ENCODE assay signal across 7 mouse cellular contexts in genomic region chr8:107424597-107425229, GRCm38 (mm10). TPM values are rescaled to one million over a fixed set of nuclear protein-coding genes. Genes with fewer than 3 reads are reported as not detected.
A peak's percentile ranks its signal among the peaks of the same experiment; 100 is the strongest.
DNase-seq lines count a peak whose midpoint lies in the region; ATAC-seq lines count a peak whose summit lies in the region.

Gene Nob1 (minus strand): TSS chr8:107425051.

- peak; percentile 99 for DNase-seq in adrenal gland, postnatal 10 days
- DNase-seq in embryonic facial prominence, embryonic 10.5 days (ENCODE audit: low spot score): peak; percentile 98
- DNase-seq in kidney, adult 11 months: peak; percentile 94
- peak; percentile 100 for DNase-seq in limb, embryonic 10.5 days (ENCODE audit: low spot score)
- peak; percentile 95 for DNase-seq in spleen, adult 12 weeks (ENCODE audit: low spot score)

- peaks cover 39% of the 10 kb centered on the region for H3K36me3 ChIP-seq in embryonic facial prominence, embryonic 10.5 days (replicated peaks)
- H3K36me3 ChIP-seq in limb, embryonic 10.5 days: peaks cover 36% of the 10 kb centered on the region
- H3K36me3 ChIP-seq in midbrain, embryonic 13.5 days: peaks cover 29% of the 10 kb centered on the region

- peak; percentile 97 for ATAC-seq in granulocyte monocyte progenitor cell, adult 5-6 weeks (replicated peaks; ENCODE audit: poor library complexity, severe bottlenecking)
- peak; percentile 100 for ATAC-seq in midbrain, embryonic 13.5 days

- H3K4me1 ChIP-seq in embryonic facial prominence, embryonic 10.5 days: peaks cover 17% of the 10 kb centered on the region
- peaks cover 15% of the 10 kb centered on the region for H3K4me1 ChIP-seq in limb, embryonic 10.5 days
- peaks cover 29% of the 10 kb centered on the region for H3K4me1 ChIP-seq in midbrain, embryonic 13.5 days (replicated peaks)

- H3K4me2 ChIP-seq in midbrain, embryonic 13.5 days (replicated peaks): peak within 1 kb of the TSS; percentile 88

- H3K9me3 ChIP-seq in embryonic facial prominence, embryonic 10.5 days: no peaks in the 10 kb centered on the region
- no peaks in the 10 kb centered on the region for H3K9me3 ChIP-seq in limb, embryonic 10.5 days (replicated peaks)
- H3K9me3 ChIP-seq in midbrain, embryonic 13.5 days: no peaks in the 10 kb centered on the region

- WGBS in embryonic facial prominence, embryonic 10.5 days: under 1% methylated on average over 50 of the region's 50 CpGs
- WGBS in limb, embryonic 10.5 days: under 1% methylated on average over 50 of the region's 50 CpGs
- WGBS in midbrain, embryonic 13.5 days: 1% methylated on average over 50 of the region's 50 CpGs

- H3K27ac ChIP-seq in embryonic facial prominence, embryonic 10.5 days (replicated peaks): peak within 1 kb of the TSS; percentile 88
- peak within 1 kb of the TSS; percentile 93 for H3K27ac ChIP-seq in limb, embryonic 10.5 days
- H3K27ac ChIP-seq in midbrain, embryonic 13.5 days: peak within 1 kb of the TSS; percentile 67

- H3K27me3 ChIP-seq in embryonic facial prominence, embryonic 10.5 days (replicated peaks; ENCODE audit: low read depth, poor library complexity, severe bottlenecking): no peaks in the 10 kb centered on the region
- no peaks in the 10 kb centered on the region for H3K27me3 ChIP-seq in limb, embryonic 10.5 days (ENCODE audit: low read depth, poor library complexity, severe bottlenecking)
- H3K27me3 ChIP-seq in midbrain, embryonic 13.5 days: no peaks in the 10 kb centered on the region

- H3K9ac ChIP-seq in midbrain, embryonic 13.5 days (replicated peaks): peak within 1 kb of the TSS; percentile 90

- H3K4me3 ChIP-seq in embryonic facial prominence, embryonic 10.5 days: peak within 1 kb of the TSS; percentile 75
- H3K4me3 ChIP-seq in limb, embryonic 10.5 days: peak within 1 kb of the TSS; percentile 94
- H3K4me3 ChIP-seq in midbrain, embryonic 13.5 days (replicated peaks): peak within 1 kb of the TSS; percentile 95

RNA-seq across cellular contexts. Expression of gene Nob1, which starts in this region (rescaled TPM):
- 10 to 100 TPM; 29.4 to 30.6 TPM for total RNA-seq in adrenal gland, postnatal 10 days (2021)
- polyA plus RNA-seq in embryonic facial prominence, embryonic 10.5 days (2016; fragmentation: Nextera tagmentation; extraction: Ambion mirVana): 104 and 106 TPM in 2 replicates
- 51.1 and 73.0 TPM in 2 replicates for total RNA-seq in granulocyte monocyte progenitor cell, adult 5-6 weeks (2014; fragmentation: Nextera tagmentation)
- 47.2 and 49.8 TPM in 2 replicates for total RNA-seq in granulocyte monocyte progenitor cell, adult 5-6 weeks (2017)
- polyA plus RNA-seq in limb, embryonic 10.5 days (2016; fragmentation: Nextera tagmentation; extraction: Ambion mirVana): 110 and 113 TPM in 2 replicates
- polyA plus RNA-seq in midbrain, embryonic 13.5 days (2015; fragmentation: Nextera tagmentation; extraction: Ambion mirVana): 70.8 and 75.5 TPM in 2 replicates

Comparison
In these comparisons a context has a peak if more than half of its experiments do, and no peak if none do; other contexts are left out.
1. Peak in every context shown above with its lines: DNase-seq, ATAC-seq, H3K4me3 ChIP-seq and H3K27ac ChIP-seq.